Mouse (Mus musculus): ENCODE results near the gene Mcm7. TPM values are rescaled to one million over a fixed set of nuclear protein-coding genes. Genes with fewer than 3 reads are reported as not detected.
A peak's percentile ranks its signal among the peaks of the same experiment; 100 is the strongest.

Gene Mcm7
- total RNA-seq, 4 experiments from 2014 or later, result 14.1 to 17.9 (median 16.0) TPM

DNA sequence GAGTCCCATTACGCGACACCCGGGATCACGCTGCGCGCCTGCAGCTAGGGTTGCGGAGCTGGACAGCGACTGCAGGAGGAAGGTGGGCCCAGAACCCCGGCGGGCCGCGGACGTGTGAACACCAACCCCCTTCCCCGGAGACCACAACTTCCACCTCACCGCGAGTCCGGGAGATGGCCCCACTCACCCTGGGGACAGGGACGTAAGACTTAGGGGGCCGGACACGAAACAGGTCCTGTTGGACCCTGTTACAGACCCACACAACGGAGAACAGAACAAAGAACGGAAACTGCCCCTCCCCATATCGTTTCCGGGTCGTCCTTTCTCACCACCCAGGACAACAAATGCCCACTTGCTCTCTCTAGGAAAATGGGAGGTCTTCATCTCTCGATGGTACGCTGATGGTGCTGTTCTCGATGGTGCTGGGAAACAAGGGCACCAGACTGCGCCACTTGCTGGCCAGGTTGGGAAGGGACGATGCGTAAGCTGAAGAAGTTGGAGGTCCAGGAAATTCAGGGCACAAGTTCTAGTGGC lies 16.7 kb downstream of the Mcm7 start, which contains the start of gene Zfp113:
Zfp113 (minus strand) TSS at position 302 of the 534 bp plus-strand sequence.
- DNase-seq (ENCODE audit: low spot score in 2 of 2), result peak; percentile 89

GRCm38 (mm10) chr5:138154390-138154789 lies 17.8 kb downstream of the Mcm7 start:
- no peak for DNase-seq (ENCODE audit: low spot score in 2 of 2)

DNA sequence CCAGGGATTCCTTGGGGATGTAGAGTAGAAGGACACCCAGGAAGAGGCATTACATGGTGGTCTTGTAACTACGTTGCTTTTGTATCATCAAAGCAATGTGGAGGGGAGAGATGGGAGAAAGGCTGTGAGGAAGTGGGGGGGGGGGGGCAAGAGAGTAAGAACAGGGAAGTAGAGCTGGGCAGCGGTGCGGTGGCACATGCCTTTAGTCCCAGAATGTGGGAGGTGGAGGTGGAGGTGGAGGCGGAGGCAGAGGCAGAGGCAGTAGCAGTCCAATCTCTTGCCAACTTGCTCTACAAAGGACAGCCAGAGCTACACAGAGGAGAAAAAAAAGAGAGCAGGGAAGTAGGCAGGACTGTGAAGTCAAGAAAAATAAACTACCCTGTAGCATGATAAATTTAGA lies 33.6 kb downstream of the Mcm7 start:
- no peak for DNase-seq (ENCODE audit: low spot score in 2 of 2)

DNA sequence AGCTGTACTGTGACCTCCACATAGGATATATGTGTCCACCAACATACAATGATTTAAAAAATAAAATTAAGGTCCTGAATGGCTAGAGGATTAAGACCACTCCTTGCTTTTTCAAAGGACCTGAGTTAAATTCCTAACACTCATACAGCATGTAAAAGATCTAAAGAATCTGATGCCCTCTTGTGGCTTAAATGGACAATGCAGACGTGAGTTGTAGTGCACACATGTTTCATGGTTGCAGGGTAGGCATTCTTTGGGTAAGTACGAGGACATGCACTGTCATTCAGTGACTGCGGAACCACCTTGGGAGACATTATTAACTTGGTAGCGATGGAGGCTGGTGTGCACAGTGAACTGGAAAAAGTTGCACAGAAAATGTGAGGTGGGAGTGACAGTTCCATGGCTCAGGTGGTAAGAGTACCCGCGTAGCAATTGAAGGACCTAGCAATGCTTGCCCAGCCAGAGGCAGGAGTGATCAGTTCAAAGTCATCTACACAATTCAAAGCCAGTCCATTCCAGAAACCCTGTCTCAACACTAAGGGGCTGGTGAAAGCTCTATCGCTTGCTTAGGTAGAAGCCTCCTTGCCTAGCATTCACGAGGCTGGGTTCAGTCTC lies 34.2 kb downstream of the Mcm7 start:
- no peak for DNase-seq (ENCODE audit: low spot score in 2 of 2)

GRCm38 (mm10) chr5:138137257-138137656 lies 35.0 kb downstream of the Mcm7 start:
- DNase-seq (ENCODE audit: low spot score in 2 of 2), result no peak

DNA sequence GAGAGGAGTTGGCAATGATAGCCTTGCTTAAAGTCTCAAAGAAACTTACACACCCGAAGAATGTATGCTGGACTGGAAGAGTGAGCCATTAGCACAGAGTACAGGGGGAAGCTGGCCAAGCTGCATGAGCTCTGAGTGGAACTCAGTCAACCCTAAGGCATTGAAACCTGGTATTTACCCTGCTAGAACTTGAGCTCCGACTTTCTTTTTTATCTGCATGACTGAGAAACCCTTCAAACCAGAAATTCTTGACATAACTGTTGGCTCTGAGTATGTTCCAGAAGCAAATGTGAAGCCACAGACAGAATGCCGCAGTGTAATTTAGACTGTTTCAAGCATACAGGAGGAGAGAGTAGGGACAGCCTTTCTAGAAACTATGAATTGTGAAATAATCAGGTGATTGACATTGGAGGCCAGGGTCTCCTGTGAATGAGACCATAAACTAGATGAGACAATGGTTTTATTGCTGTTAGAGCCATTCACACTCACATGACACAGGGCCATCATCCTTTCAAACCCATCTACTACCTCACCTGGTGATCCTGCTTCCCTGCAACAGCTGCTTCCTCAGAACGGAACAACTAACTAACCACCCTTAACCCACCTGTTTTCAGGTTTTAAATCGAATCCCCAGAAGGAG lies 39.7 kb downstream of the Mcm7 start:
- no peak for DNase-seq (ENCODE audit: low spot score in 2 of 2)

DNA sequence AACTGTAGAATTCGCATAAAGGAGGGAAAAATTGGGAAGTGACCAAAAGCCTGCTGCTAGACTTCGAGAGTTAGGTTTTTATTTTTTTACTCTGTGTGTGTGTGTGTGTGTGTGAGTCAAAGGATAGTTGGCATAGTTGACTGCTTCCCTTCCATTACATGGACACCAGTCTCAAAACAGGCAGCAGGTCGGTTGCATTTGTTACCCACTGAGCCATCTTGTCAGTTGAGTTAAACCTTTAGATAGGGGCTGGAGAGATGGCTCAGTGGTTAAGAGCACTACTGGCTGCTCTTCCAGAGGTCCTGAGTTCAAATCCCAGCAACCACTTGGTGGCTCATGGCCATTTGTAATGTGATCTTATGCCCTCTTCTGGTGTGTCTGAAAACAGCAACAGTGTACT lies 54.2 kb downstream of the Mcm7 start:
- no peak for DNase-seq (ENCODE audit: low spot score in 2 of 2)

GRCm38 (mm10) chr5:138117199-138118015 lies 54.8 kb downstream of the Mcm7 start:
- no peak for DNase-seq (ENCODE audit: low spot score in 2 of 2)

DNA sequence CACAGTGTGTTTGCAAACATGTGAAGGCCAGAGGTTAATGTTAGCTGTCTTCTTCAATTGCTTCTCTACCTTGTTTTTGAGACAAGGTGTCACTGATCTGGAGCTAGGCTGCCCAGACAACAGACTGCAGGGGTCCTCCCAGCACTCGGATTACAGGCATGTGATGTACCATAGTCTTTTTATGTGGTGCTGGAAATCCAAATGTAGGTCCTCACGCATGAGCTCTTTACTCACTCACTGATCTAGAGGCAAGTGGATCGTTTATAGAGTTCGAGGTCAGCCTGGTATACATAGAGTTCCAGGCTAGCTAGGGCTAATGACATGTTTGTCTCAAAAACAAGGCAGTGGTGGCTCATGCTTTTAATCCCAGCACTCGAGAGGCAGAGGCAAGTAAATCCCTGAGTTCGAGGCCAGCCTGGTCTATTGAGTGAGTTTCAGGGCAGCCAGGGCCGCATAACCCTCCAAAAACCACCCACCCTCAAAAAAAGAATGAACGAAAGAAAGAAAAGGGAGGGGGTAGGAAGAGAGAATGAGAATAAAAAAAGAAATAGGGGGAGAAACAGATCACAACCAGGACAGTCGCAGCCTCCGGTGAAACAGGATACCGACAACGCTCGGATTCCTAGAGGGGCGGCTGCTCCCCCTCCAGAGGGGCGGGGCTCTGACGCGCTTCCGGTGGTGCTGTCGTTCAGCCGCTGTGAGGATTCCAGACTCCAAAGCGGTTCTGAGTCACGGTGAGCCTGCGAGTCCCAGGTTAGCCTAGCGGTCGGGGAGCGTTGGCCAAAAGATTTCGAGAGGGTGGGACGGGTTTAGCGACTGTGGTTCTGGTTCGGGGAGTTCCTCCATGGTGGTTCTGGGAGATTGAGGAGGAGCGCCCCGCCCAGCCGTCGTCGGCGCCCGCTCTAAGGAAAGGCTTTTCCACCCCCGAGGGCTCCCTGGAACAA lies 55.7 kb downstream of the Mcm7 start, which contains the start of gene Zscan21:
Zscan21 (plus strand) TSS at position 649 of the 944 bp plus-strand sequence.
- peak; percentile 79 to 83 for DNase-seq (ENCODE audit: low spot score in 2 of 2)

Small RNAs within 50 kb of the gene (microRNA-seq; reads per million reads assigned to microRNA genes)
- 117 to 355 reads per million in 2 experiments for gene Mir106b
- 36.7 to 72.8 reads per million in 2 experiments for gene Mir25
- gene Mir93, result 1,196 to 1,469 reads per million in 2 experiments

Other genes starting within 250 kb of the Mcm7 start
- 10 to 100 TPM; 21.7 to 35.9 (median 28.1) TPM for gene Gjc3, start 209.3 kb downstream of the Mcm7 start, total RNA-seq (2022)
- gene Azgp1, start 190.9 kb downstream of the Mcm7 start, total RNA-seq (2022), result not detected
- not detected for gene Smok3a, start 151.2 kb downstream of the Mcm7 start, total RNA-seq (2022)
- not detected for gene Smok3b, start 151.0 kb downstream of the Mcm7 start, total RNA-seq (2022)
- gene Smok3c, start 119.2 kb downstream of the Mcm7 start, total RNA-seq (2022), result not detected
- 10 to 100 TPM; 40.0 to 46.4 (median 43.2) TPM for gene Zkscan1, start 87.3 kb downstream of the Mcm7 start, total RNA-seq (2022)
- gene Zscan21, start 55.5 kb downstream of the Mcm7 start, total RNA-seq (2022), result 10 to 100 TPM; 13.4 to 17.5 (median 15.9) TPM
- 10 to 100 TPM; 10.1 to 14.6 (median 13.2) TPM for gene Zfp113, start 16.7 kb downstream of the Mcm7 start, total RNA-seq (2022)
- 100 to 1,000 TPM; 132 to 137 (median 134) TPM for gene Cops6, start 11.4 kb downstream of the Mcm7 start, total RNA-seq (2022)
- 10 to 100 TPM; 24.7 to 32.5 (median 28.9) TPM for gene Ap4m1, start 420 bp downstream of the Mcm7 start, total RNA-seq (2022)
- gene Taf6, start 15.0 kb upstream of the Mcm7 start, total RNA-seq (2022), result 10 to 100 TPM; 37.9 to 42.7 (median 39.1) TPM
- 10 to 100 TPM; 12.1 to 14.7 (median 13.6) TPM for gene Cnpy4, start 15.1 kb upstream of the Mcm7 start, total RNA-seq (2022)
- 10 to 100 TPM in 2 of 4 experiments, 1 to 10 TPM in 2; 7.4 to 11.1 (median 9.5) TPM for gene Mblac1, start 21.9 kb upstream of the Mcm7 start, total RNA-seq (2022)
- under 1 TPM in 2 of 4 experiments, not detected in 2; 0.19 to 0.37 TPM for gene Nxpe5, start 53.5 kb upstream of the Mcm7 start, total RNA-seq (2022)
- 10 to 100 TPM; 51.6 to 61.3 (median 58.0) TPM for gene Lamtor4, start 83.1 kb upstream of the Mcm7 start, total RNA-seq (2022)
- gene BC037034, start 91.6 kb upstream of the Mcm7 start, total RNA-seq (2022), result 10 to 100 TPM; 64.7 to 74.1 (median 70.8) TPM
- 1 to 10 TPM; 2.9 to 5.2 (median 4.0) TPM for gene Gal3st4, start 100.4 kb upstream of the Mcm7 start, total RNA-seq (2022)
- not detected for gene Gm43720, start 107.5 kb upstream of the Mcm7 start, total RNA-seq (2022)
- 1 to 10 TPM; 1.5 to 2.2 (median 1.8) TPM for gene Gpc2, start 107.6 kb upstream of the Mcm7 start, total RNA-seq (2022)
- 1 to 10 TPM in 2 of 4 experiments, under 1 TPM in 2; 0.33 to 2.7 (median 1.1) TPM for gene Stag3, start 107.8 kb upstream of the Mcm7 start, total RNA-seq (2022)
- 1 to 10 TPM in 1 of 4 experiments, under 1 TPM in 1, not detected in 2; 0.58 to 1.5 TPM for gene Pvrig, start 169.5 kb upstream of the Mcm7 start, total RNA-seq (2022)